Mouse (Mus musculus) E14TG2a.4 (cell line): ENCODE results near the gene Pdxp.
"Not testable (repeated sequence)": the region's sequence is repeated elsewhere in the genome, so short reads cannot be mapped to it uniquely, and the experiment has no call there.

Source experiments
- H3K27me3 ChIP-seq: 2 replicates; pipeline ENCODE4 v1.6.1; 2014; ENCODE audit warnings: low read length, control low read depth; ENCODE audit not compliant: insufficient read depth
- H3K36me3 ChIP-seq: 2 replicates; pipeline ENCODE4 v1.6.1; 2014; ENCODE audit warnings: low read length, control low read depth; ENCODE audit not compliant: insufficient read depth
- H3K4me1 ChIP-seq: replicated peaks from 2 replicates; pipeline ENCODE4 v1.6.1; 2014; ENCODE audit warnings: low read depth, low read length, control low read depth
- H3K4me3 ChIP-seq: replicated peaks from 2 replicates; pipeline ENCODE4 v1.5.1; 2014; ENCODE audit warnings: mild to moderate bottlenecking, low read length
- H3K9me3 ChIP-seq: 2 replicates; pipeline ENCODE4 v1.6.1; 2014; ENCODE audit warnings: low read length, control low read depth
- CTCF ChIP-seq: conservative IDR thresholded peaks from 2 replicates; pipeline ENCODE4 v1.5.1; 2014; ENCODE audit warnings: low read length
- NANOG ChIP-seq: IDR thresholded peaks from 2 replicates; pipeline ENCODE4 v1.6.1; 2014; ENCODE audit warnings: borderline replicate concordance, low read length, mixed read lengths
- POU5F1 ChIP-seq: IDR thresholded peaks from 2 replicates; pipeline ENCODE4 v1.6.1; 2014; ENCODE audit warnings: low read length, borderline replicate concordance

The Pdxp gene

DNA sequence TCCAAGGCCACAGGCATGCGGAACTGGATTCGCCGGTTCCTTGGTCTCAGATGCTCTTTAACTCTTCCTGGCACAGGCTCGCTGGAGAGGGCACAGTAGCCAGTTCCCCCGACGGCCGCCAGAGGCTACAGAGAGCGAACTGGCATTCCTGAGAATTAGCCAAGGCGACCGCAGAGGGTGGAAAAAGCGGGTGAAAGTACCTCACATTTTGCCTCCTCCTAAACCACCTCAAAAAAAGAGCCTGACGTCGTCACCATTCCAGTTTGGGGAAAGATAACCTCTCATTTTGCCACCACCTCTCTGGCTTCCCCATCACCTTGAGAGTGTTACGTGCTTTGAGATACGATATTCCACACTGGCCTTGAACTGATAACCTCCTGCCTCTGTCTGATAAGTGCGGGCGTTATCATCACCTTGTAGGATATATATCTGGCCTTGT lies 37.4 kb upstream of the Pdxp start:
- peak; percentile 80 for TF ChIP-seq CTCF
- no peak for TF ChIP-seq POU5F1
- H3K36me3 ChIP-seq: peaks cover 24% of the 10 kb centered on the region
- H3K9me3 ChIP-seq: no peaks in the 10 kb centered on the region

GRCm38 (mm10) chr15:78876991-78877809 lies 36.5 kb upstream of the Pdxp start, which contains the start of gene Gga1:
TSS of gene Gga1 (plus strand) at chr15:78877190.
- TF ChIP-seq CTCF (no peak), POU5F1 (no peak), NANOG (no peak)

More for the DNA sequence above, 37.4 kb upstream of the Pdxp start:
- peaks cover 84% of the 10 kb centered on the region for H3K4me1 ChIP-seq
- peak overlapping the region; percentile 92 for H3K4me3 ChIP-seq
- no peaks in the 10 kb centered on the region for H3K27me3 ChIP-seq

GRCm38 (mm10) chr15:78877810-78878390 lies 35.8 kb upstream of the Pdxp start:
- TF ChIP-seq NANOG (no peak), POU5F1 (no peak), CTCF (no peak)
- H3K4me3 ChIP-seq: peak overlapping the region; percentile 92
- peaks cover 40% of the 10 kb centered on the region for H3K36me3 ChIP-seq
- H3K4me1 ChIP-seq: peaks cover 77% of the 10 kb centered on the region
- no peaks in the 10 kb centered on the region for H3K9me3 ChIP-seq
- no peaks in the 10 kb centered on the region for H3K27me3 ChIP-seq

More at GRCm38 (mm10) chr15:78876991-78877809, 36.5 kb upstream of the Pdxp start, which contains the start of gene Gga1:
- peaks cover 84% of the 10 kb centered on the region for H3K4me1 ChIP-seq
- H3K36me3 ChIP-seq: peaks cover 33% of the 10 kb centered on the region
- no peaks in the 10 kb centered on the region for H3K27me3 ChIP-seq
- H3K4me3 ChIP-seq: peak within 1 kb of the TSS; percentile 92
- H3K9me3 ChIP-seq: no peaks in the 10 kb centered on the region

GRCm38 (mm10) chr15:78878792-78879516 lies 34.8 kb upstream of the Pdxp start:
- H3K9me3 ChIP-seq, H3K27me3 ChIP-seq: not testable (repeated sequence)
- Histone ChIP-seq H3K4me3 (0 out of 2 replicates have a peak overlapping the region, but pooled peaks have one; percentile 5), H3K36me3 (peaks cover 50% of the 10 kb centered on the region), H3K4me1 (peaks cover 68% of the 10 kb centered on the region)

DNA sequence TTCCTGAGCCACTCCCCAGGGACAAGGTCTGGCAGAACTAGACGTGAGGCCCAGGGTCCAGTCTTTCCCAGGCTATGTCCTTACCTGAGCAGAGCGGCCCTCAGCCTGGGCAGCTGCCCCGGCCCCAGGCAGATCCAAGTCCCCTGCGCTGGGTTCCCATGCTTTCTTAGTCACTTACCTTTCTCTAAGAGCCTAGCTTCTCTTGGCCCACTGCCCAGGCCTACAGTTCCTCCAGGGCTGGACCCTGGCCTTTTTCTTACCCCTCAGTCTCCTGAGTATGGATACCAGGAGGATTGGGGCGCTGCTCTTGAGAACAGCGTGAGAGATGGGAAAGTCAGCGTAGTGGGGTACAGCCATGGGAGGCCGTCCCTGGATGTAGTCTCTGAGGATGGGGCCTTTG lies 33.3 kb upstream of the Pdxp start:
- Histone ChIP-seq H3K36me3 (peaks cover 64% of the 10 kb centered on the region), H3K4me3 (no peak overlapping the region), H3K4me1 (peaks cover 58% of the 10 kb centered on the region), H3K27me3 (no peaks in the 10 kb centered on the region), H3K9me3 (no peaks in the 10 kb centered on the region)
- no peak for TF ChIP-seq NANOG
- no peak for TF ChIP-seq CTCF
- no peak for TF ChIP-seq POU5F1

- no peak for TF ChIP-seq CTCF
- no peak for TF ChIP-seq NANOG
- TF ChIP-seq POU5F1: no peak
Observed at GRCm38 (mm10) chr15:78881828-78882227, 31.9 kb upstream of the Pdxp start.

DNA sequence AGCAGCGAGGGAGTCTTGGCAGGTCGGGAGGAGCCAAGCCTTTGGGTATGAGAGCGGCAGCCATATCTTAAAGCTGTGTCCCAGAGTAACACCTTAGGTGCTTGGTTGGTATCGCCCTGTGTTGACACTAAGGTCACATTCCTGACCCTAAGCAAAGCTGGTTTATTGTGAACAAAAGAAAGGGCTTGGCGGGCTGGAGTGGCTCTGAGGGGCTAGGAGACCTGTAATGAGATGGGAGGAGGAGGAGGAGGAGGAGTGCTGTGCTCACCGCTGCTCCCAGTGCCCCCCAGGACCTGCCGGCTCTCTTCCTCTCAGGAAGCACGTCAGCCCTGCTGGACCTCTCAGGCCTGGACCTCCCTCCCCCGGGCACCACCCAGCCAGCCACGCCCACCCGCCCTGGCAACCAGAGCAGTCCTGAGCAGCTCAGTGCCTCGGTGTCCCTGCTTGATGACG lies 24.3 kb upstream of the Pdxp start:
- peaks cover 97% of the 10 kb centered on the region for H3K36me3 ChIP-seq
- 0 out of 2 replicates have a peak overlapping the region, but pooled peaks have one; percentile 29 for H3K4me3 ChIP-seq
- peaks cover 62% of the 10 kb centered on the region for H3K4me1 ChIP-seq
- no peaks in the 10 kb centered on the region for H3K27me3 ChIP-seq
- H3K9me3 ChIP-seq: no peaks in the 10 kb centered on the region
- no peak for TF ChIP-seq NANOG
- no peak for TF ChIP-seq POU5F1

More at GRCm38 (mm10) chr15:78881828-78882227, 31.9 kb upstream of the Pdxp start:
- no peaks in the 10 kb centered on the region for H3K27me3 ChIP-seq
- no peak overlapping the region for H3K4me3 ChIP-seq
- H3K36me3 ChIP-seq: peaks cover 78% of the 10 kb centered on the region
- H3K9me3 ChIP-seq: no peaks in the 10 kb centered on the region
- H3K4me1 ChIP-seq: peaks cover 44% of the 10 kb centered on the region

- Histone ChIP-seq H3K4me1 (peaks cover 81% of the 10 kb centered on the region), H3K9me3 (no peaks in the 10 kb centered on the region), H3K27me3 (no peaks in the 10 kb centered on the region), H3K36me3 (peaks cover 82% of the 10 kb centered on the region), H3K4me3 (no peak overlapping the region)
- TF ChIP-seq NANOG: no peak
- TF ChIP-seq POU5F1: no peak
Observed at GRCm38 (mm10) chr15:78892440-78892839, 21.3 kb upstream of the Pdxp start.
